Mouse (Mus musculus) ES-E14 (cell line): ENCODE data around the gene Galnt4. TPM values are rescaled to one million over a fixed set of nuclear protein-coding genes. Genes with fewer than 3 reads are reported as not detected.

Source experiments
- DNase-seq: peaks from one replicate; pipeline ENCODE4 v3.0.0-alpha.2; 2013; ENCODE audit warnings: low read depth, low spot score
- H3K27ac ChIP-seq: 2 replicates; pipeline ENCODE4 v1.5.1; 2012; ENCODE audit warnings: low read depth, mild to moderate bottlenecking, low read length, moderate library complexity, mixed read lengths; ENCODE audit not compliant: poor library complexity, insufficient read depth, severe bottlenecking
- H3K36me3 ChIP-seq: 2 replicates; pipeline ENCODE4 v1.6.1; 2012; ENCODE audit warnings: mild to moderate bottlenecking, low read length, moderate library complexity, mixed read lengths; ENCODE audit not compliant: control insufficient read depth, poor library complexity, insufficient read depth, severe bottlenecking
- H3K4me1 ChIP-seq, 2 experiments: fragments of 150-350 bp in 1 of 2; sonication (generic) in 1 of 2; 2 replicates each; pipeline ENCODE4 v1.6.1; 2012; ENCODE audit warnings: low read length in 2 of 2, mild to moderate bottlenecking in 1 of 2, mixed read lengths in 1 of 2; ENCODE audit not compliant: control insufficient read depth in 2 of 2, insufficient read depth in 2 of 2, poor library complexity in 1 of 2
- H3K4me3 ChIP-seq, 2 experiments: fragments of 150-350 bp in 1 of 2; sonication (generic) in 1 of 2; 2 replicates each; pipeline ENCODE4 v1.5.1; 2012; ENCODE audit warnings: low read length in 2 of 2, low read depth in 1 of 2, mild to moderate bottlenecking in 1 of 2, mixed read lengths in 1 of 2; ENCODE audit not compliant: insufficient read depth in 1 of 2, poor library complexity in 1 of 2, severe bottlenecking in 1 of 2
- H3K9ac ChIP-seq: 2 replicates; pipeline ENCODE4 v1.6.1; 2012; ENCODE audit warnings: low read depth, mild to moderate bottlenecking, low read length, mixed read lengths; ENCODE audit not compliant: poor library complexity, insufficient read depth, severe bottlenecking
- H3K9me3 ChIP-seq: fragments of 150-350 bp; sonication (generic); 2 replicates; pipeline ENCODE4 v1.6.1; 2012; ENCODE audit warnings: low read depth, mild to moderate bottlenecking, low read length; ENCODE audit not compliant: control insufficient read depth, insufficient read depth
- CHD2 ChIP-seq: IDR thresholded peaks from 2 replicates; pipeline ENCODE4 v1.6.1; 2014; ENCODE audit warnings: mild to moderate bottlenecking, low read depth, low read length, inconsistent platforms
- HCFC1 ChIP-seq: IDR thresholded peaks from 2 replicates; pipeline ENCODE4 v1.6.1; 2012; ENCODE audit warnings: low read length, inconsistent platforms, borderline replicate concordance; ENCODE audit not compliant: insufficient read depth
- MAFK ChIP-seq: IDR thresholded peaks from 2 replicates; pipeline ENCODE4 v1.6.1; 2014; ENCODE audit warnings: mild to moderate bottlenecking, low read depth, low read length, inconsistent platforms; ENCODE audit not compliant: insufficient read depth
- ZC3H11A ChIP-seq: IDR thresholded peaks from 2 replicates; pipeline ENCODE4 v1.6.1; 2012; ENCODE audit warnings: low read depth, mild to moderate bottlenecking, inconsistent platforms, low read length, borderline replicate concordance
- ZNF384 ChIP-seq: IDR thresholded peaks from 2 replicates; pipeline ENCODE4 v1.6.1; 2012; ENCODE audit warnings: low read depth, low read length, inconsistent platforms
- in situ Hi-C, 2 experiments: fragments of 600-800 bp; cut with MboI; formaldehyde crosslinking; loops; one replicate each; pipeline ENCODE4 v1.15.1; 2025; ENCODE audit warnings: low sequenced_read_pairs in 2 of 2, inconsistent platforms in 1 of 2; ENCODE audit not compliant: unreplicated experiment in 2 of 2
- total RNA-seq: library from RNA; depleted of rRNA; stranded (reverse); fragments of 300-350 nt; gene quantifications from 2 replicates; pipeline ENCODE4 v1.2.3, GENCODE M21; 2012; rRNA removed

Gene Galnt4
- 3.5 and 3.7 TPM in 2 replicates for total RNA-seq

GRCm38 (mm10) chr10:99107964-99108363 lies at the start of gene Galnt4:
Gene Galnt4, plus strand, starts transcription at chr10:99108159.
- no peaks in the 10 kb centered on the region; a peak in 1 of 4 replicates for H3K4me1 ChIP-seq
- TF ChIP-seq HCFC1 (peak; percentile 24; the same call in 1 of the 2 replicates), CHD2 (no peak)
- peak within 1 kb of the TSS; percentile 88 to 99 for H3K4me3 ChIP-seq
- in situ Hi-C loops: no loop called here
- peak; percentile 79 for DNase-seq
- no peaks in the 10 kb centered on the region for H3K9me3 ChIP-seq
- peak within 1 kb of the TSS; percentile 83 for H3K9ac ChIP-seq
- peak within 1 kb of the TSS; percentile 42; the same call in 1 of the 2 replicates for H3K27ac ChIP-seq
- peaks cover 6% of the 10 kb centered on the region; the same call in 1 of the 2 replicates for H3K36me3 ChIP-seq

GRCm38 (mm10) chr10:99060588-99060987 lies 47.4 kb upstream of the Galnt4 start:
- no peak overlapping the region for H3K9ac ChIP-seq
- no peak overlapping the region for H3K27ac ChIP-seq
- no peaks in the 10 kb centered on the region for H3K36me3 ChIP-seq
- in situ Hi-C loops: no loop called here
- TF ChIP-seq CHD2 (no peak), ZNF384 (no peak), MAFK (no peak), HCFC1 (no peak), ZC3H11A (no peak)
- H3K4me1 ChIP-seq: no peaks in the 10 kb centered on the region
- no peaks in the 10 kb centered on the region for H3K9me3 ChIP-seq
- no peak overlapping the region for H3K4me3 ChIP-seq
- DNase-seq: no peak

GRCm38 (mm10) chr10:99061418-99061817 lies 46.5 kb upstream of the Galnt4 start:
- Histone ChIP-seq H3K9ac (no peak overlapping the region), H3K4me1 (no peaks in the 10 kb centered on the region), H3K36me3 (no peaks in the 10 kb centered on the region), H3K27ac (no peak overlapping the region), H3K9me3 (no peaks in the 10 kb centered on the region), H3K4me3 (no peak overlapping the region)
- in situ Hi-C loops: no loop called here
- no peak for DNase-seq
- TF ChIP-seq MAFK: no peak
- no peak for TF ChIP-seq HCFC1
- no peak for TF ChIP-seq ZC3H11A
- no peak for TF ChIP-seq CHD2
- no peak for TF ChIP-seq ZNF384

- Histone ChIP-seq H3K9me3 (no peaks in the 10 kb centered on the region), H3K9ac (no peak overlapping the region), H3K27ac (no peak overlapping the region), H3K4me3 (no peak overlapping the region), H3K4me1 (no peaks in the 10 kb centered on the region), H3K36me3 (no peaks in the 10 kb centered on the region)
- TF ChIP-seq MAFK (no peak), ZNF384 (no peak), HCFC1 (no peak), ZC3H11A (no peak), CHD2 (no peak)
- in situ Hi-C loops: no loop called here
- no peak for DNase-seq
Measured at GRCm38 (mm10) chr10:99062546-99062945, 45.4 kb upstream of the Galnt4 start.

- DNase-seq: no peak
- H3K4me1 ChIP-seq: no peaks in the 10 kb centered on the region
- in situ Hi-C loops: no loop called here
- no peak overlapping the region for H3K9ac ChIP-seq
- H3K4me3 ChIP-seq: no peak overlapping the region
- TF ChIP-seq CHD2: no peak
- TF ChIP-seq ZNF384: no peak
- TF ChIP-seq HCFC1: no peak
- TF ChIP-seq ZC3H11A: no peak
- no peak for TF ChIP-seq MAFK
- no peaks in the 10 kb centered on the region for H3K36me3 ChIP-seq
- H3K9me3 ChIP-seq: no peaks in the 10 kb centered on the region
- no peak overlapping the region for H3K27ac ChIP-seq
Measured at GRCm38 (mm10) chr10:99076113-99076895, 31.7 kb upstream of the Galnt4 start.
